Mouse (Mus musculus) bone marrow, adult 2 months (tissue): ENCODE measurements around the gene A430078G23Rik. TPM values are rescaled to one million over a fixed set of nuclear protein-coding genes. Genes with fewer than 3 reads are reported as not detected.
A peak's percentile ranks its signal among the peaks of the same experiment; 100 is the strongest.
"Not testable (repeated sequence)": the region's sequence is repeated elsewhere in the genome, so short reads cannot be mapped to it uniquely, and the experiment has no call there.

Experiments used
- H3K27ac ChIP-seq: fragments of 200-500 bp; 2 replicates; pipeline ENCODE4 v1.5.1; 2012; ENCODE audit warnings: low read depth, mild to moderate bottlenecking, control low read depth, inconsistent platforms, low read length; ENCODE audit not compliant: control insufficient read depth, poor library complexity, insufficient read depth
- H3K4me1 ChIP-seq: fragments of 200-500 bp; 2 replicates; pipeline ENCODE4 v1.6.1; 2011; ENCODE audit warnings: low read length; ENCODE audit not compliant: control insufficient read depth, insufficient read depth
- H3K4me3 ChIP-seq: fragments of 200-500 bp; replicated peaks from 2 replicates; pipeline ENCODE3; 2011; ENCODE audit warnings: mild to moderate bottlenecking, low read depth, low read length, control low read depth; ENCODE audit not compliant: control insufficient read depth
- CTCF ChIP-seq: fragments of 200-500 bp; IDR thresholded peaks from 2 replicates; pipeline ENCODE4 v1.5.1; 2011; ENCODE audit warnings: low read length, control low read depth; ENCODE audit not compliant: control insufficient read depth, insufficient read depth
- POLR2A ChIP-seq: fragments of 200-500 bp; IDR thresholded peaks from 2 replicates; pipeline ENCODE4 v1.6.1; 2011; ENCODE audit warnings: low read depth, mild to moderate bottlenecking, control low read depth, low read length, borderline replicate concordance; ENCODE audit not compliant: control insufficient read depth
- WGBS: fragments of 180-500 bp; shearing (Covaris S2); methylation state at CpG from one replicate; pipeline ENCODE4 v1.1.7; 2018; 5-methylcytosine and 5-hydroxymethylcytosine counted together
- polyA plus RNA-seq: library from polyadenylated mRNA; stranded (reverse); fragments of >200 nt; gene quantifications from 2 replicates; pipeline ENCODE4 v1.2.4, GENCODE M21; 2011; ENCODE audit warnings: low replicate concordance; ENCODE audit not compliant: missing spikeins, insufficient read depth, insufficient read length

The A430078G23Rik gene
- polyA plus RNA-seq, 1 experiment, result 30.1 TPM

DNA sequence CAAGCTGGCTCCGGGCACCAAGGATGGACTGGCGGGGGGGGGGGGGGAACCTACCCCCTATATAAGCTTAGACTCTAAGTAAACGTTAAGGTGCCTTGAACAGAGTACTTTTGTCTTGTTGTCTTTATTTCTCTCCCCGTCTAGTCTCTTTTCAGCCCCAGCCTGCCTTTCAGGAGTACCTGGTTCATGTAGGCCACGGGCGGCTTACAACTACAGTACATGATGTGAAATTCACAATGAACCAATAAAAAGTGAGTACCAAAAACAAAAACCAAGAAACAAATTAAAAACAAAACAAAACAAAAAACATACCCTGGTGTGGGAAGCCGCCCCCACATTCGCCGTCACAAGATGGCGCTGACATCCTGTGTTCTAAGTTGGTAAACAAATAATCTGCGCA is 15.2 kb upstream of the A430078G23Rik start:
- WGBS, result 90% methylated on average over 11 of the region's 11 CpGs
- TF ChIP-seq POLR2A, result no peak
- no peak for TF ChIP-seq CTCF
- H3K4me1 ChIP-seq, result no peaks in the 10 kb centered on the region
- H3K4me3 ChIP-seq, result no peak overlapping the region
- H3K27ac ChIP-seq, result no peak overlapping the region

DNA sequence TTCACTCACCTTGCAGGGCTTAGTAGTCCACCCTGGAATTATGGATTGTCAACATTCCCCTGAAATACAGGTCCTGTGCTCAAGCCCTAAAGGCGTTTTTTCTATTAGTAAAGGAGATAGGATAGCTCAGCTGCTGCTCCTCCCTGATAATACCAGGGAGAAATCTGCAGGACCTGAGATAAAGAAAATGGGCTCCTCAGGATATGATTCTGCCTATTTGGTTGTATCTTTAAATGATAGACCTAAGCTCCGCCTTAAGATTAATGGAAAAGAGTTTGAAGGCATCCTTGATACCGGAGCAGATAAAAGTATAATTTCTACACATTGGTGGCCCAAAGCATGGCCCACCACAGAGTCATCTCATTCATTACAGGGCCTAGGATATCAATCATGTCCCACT is 12.5 kb upstream of the A430078G23Rik start:
- WGBS, result 86% methylated on average over 3 of the region's 3 CpGs

DNA sequence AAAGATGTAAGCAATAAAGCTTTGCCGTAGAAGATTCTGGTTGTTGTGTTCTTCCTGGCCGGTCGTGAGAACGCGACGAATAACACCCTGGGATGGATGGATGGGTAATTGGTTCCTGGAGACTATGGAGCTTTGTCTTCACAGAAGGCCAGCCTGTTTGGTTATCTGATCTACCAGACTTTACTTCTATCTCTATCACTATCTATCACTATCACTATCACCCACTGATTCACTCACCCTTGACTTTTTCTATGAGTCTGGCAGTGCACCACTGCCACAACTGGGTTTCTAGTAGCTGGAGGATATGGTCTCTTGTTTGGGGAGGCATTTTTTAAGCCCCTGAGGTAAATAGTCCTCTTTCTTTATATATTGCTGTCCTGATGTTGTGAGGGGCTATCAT is 7.9 kb upstream of the A430078G23Rik start:
- Histone ChIP-seq H3K27ac (no peak overlapping the region), H3K4me1 (peaks cover 2% of the 10 kb centered on the region; the same call in 1 of the 2 replicates), H3K4me3 (no peak overlapping the region)
- WGBS, result 83% methylated on average over 6 of the region's 6 CpGs
- TF ChIP-seq CTCF, result no peak

More for the DNA sequence above, 12.5 kb upstream of the A430078G23Rik start:
- not testable (repeated sequence) for H3K4me1 ChIP-seq, H3K27ac ChIP-seq, H3K4me3 ChIP-seq

DNA sequence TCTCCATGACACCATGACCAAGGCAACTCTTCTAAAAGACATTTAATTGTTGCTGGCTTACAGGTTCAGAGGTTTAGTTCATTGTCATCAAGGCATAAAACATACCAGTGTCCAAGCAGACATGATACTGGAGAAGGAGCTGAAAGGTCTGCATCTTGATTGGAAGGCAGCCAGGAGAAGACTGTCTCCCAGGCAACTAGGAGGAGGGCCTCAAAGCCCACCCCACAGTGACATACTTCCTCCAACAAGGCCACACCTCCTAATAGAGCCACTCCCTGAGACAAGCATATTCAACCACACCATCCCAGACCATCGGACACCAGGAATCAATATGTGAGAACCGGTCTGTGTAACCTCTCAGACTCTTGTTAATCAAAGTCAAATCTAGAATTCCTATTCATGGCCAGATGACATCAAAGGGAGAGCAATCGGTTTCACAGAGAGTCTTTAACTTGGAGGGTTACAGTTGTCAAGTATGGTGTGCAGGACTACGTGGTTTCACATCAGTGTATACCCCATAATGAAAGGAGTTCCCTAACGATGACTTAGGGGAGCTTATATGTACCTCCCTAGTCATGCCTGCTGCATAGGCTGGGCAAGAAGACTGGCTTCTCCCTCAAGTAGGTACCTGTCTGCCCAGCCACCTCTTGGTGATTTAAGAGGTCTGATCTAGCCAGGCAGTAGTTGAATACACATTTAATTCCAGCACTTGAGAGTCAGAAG is 6.4 kb upstream of the A430078G23Rik start:
- TF ChIP-seq POLR2A, result no peak
- no peak for TF ChIP-seq CTCF

DNA sequence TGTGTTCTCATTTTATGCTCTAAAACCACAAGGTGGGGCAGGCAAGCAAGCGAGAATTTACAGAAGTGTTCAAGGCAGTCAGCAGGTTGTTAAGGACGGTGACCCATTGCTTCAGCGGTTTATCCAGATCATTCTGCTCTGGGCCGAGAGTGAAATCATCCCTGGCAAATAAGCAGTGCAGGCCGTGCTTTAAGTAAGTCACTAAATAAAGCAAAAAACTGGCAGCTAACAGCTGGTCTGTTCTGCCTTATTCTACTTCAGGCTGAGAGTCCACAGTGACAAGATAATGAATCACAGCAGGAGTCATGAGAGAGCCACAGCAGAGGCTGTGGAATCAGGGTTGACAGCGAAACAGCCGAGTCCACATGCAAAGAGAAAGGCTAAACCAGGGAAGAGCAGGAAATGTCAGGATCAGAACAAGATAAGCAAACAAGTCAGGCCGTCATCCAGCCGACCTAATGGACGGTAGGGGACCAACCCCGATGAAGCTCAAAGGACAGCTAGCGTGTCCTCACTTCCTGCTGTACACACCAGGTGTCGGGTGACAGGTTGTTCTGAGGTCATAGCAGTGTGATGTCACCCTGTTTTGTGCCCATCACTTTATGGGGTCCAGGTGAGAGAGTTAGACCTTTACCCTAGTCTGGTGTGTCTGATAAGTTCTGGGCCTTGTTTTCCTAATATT is 4.9 kb upstream of the A430078G23Rik start:
- H3K27ac ChIP-seq, result no peak overlapping the region
- WGBS, result 45% methylated on average over 13 of the region's 13 CpGs
- H3K4me1 ChIP-seq, result peaks cover 4% of the 10 kb centered on the region; the same call in 1 of the 2 replicates
- TF ChIP-seq POLR2A (no peak), CTCF (no peak)
- no peak overlapping the region for H3K4me3 ChIP-seq

More for the DNA sequence above, 6.4 kb upstream of the A430078G23Rik start:
- no peak overlapping the region for H3K27ac ChIP-seq
- no peak overlapping the region for H3K4me3 ChIP-seq
- peaks cover 2% of the 10 kb centered on the region; the same call in 1 of the 2 replicates for H3K4me1 ChIP-seq
- 56% methylated on average over 5 of the region's 5 CpGs for WGBS

DNA sequence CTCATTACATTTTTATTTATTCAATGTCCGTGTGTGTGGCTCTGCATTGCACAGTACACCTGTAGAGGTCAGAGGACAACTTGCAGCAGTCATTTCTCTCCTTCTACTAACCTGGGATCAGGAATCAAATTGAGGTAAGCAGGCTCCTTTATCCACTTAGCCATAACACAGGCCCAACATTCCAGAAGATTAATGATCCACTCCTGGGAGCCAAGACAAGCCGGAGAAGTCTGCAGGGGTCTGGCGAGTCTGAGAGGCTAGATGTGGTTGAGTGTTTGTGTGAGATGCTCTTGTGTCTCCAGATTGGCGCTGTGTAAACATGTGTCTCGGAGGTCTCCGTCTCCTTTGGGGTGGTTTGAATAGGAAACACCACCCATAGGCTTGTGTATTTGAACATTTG is 2.5 kb upstream of the A430078G23Rik start:
- 84% methylated on average over 6 of the region's 6 CpGs for WGBS

DNA sequence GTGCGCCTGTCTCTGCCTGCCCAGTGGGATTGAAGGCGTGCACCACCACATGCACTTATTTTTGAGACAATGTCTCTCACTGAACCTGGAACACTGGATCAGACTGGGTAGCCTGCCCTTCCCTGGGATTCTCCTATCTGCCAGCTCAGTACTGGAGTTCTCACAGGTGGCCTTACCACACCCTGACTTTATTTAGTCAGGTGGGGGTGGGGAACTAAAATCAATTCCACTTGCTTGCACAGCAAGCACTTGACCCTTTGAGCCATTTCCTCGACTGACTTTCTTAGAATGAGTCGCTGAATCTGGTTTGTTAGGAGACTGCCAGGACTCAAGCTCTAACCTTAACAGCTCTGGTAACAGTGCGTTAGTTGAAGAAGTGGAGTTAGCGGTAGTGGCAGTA is 500 bp upstream of the A430078G23Rik start:
- peak overlapping the region; percentile 89 for H3K4me3 ChIP-seq
- H3K27ac ChIP-seq, result peak overlapping the region; percentile 81
- TF ChIP-seq POLR2A, result no peak
- TF ChIP-seq CTCF, result no peak
- WGBS, result 18% methylated on average over 6 of the region's 6 CpGs
- peaks cover 4% of the 10 kb centered on the region; the same call in 1 of the 2 replicates for H3K4me1 ChIP-seq

More for the DNA sequence above, 2.5 kb upstream of the A430078G23Rik start:
- Histone ChIP-seq H3K4me1 (peaks cover 4% of the 10 kb centered on the region; the same call in 1 of the 2 replicates), H3K27ac (no peak overlapping the region), H3K4me3 (no peak overlapping the region)
- TF ChIP-seq POLR2A (no peak), CTCF (no peak)

DNA sequence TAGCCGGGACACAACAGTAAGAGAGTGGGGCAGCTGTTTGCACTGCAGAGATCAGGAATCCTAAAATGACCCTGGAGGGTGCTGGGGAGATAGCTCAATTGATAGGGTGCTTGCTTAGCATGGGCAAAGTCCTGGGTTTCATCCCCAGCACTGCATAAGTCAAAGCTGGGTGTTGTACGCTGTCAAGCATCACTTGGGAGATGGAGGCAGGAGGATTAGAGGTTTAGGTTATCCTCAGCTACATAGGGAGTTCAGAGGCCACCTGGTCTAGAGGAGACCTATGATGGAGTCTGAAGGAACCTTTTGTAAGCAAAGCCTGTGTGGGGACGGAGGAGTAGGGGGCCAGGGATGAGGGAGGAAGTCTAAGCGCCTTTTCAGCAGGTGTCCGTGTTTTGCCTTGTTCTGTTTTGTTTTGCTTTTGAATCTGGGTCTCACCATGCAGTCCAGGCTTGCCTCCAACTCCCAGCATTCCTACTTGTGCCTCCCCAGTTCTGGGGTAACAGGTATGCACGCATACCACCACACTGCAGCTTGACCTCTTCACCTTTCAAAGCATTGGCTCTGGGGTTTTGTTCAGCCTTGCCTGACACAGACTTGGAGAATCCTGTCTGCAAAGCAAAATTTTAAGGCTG is 712 bp downstream of the A430078G23Rik start:
- Histone ChIP-seq H3K4me3 (peak overlapping the region; percentile 89), H3K4me1 (peaks cover 2% of the 10 kb centered on the region; the same call in 1 of the 2 replicates), H3K27ac (peak overlapping the region; percentile 81)
- TF ChIP-seq POLR2A (no peak), CTCF (no peak)
- WGBS, result 4% methylated on average over 6 of the region's 6 CpGs

DNA sequence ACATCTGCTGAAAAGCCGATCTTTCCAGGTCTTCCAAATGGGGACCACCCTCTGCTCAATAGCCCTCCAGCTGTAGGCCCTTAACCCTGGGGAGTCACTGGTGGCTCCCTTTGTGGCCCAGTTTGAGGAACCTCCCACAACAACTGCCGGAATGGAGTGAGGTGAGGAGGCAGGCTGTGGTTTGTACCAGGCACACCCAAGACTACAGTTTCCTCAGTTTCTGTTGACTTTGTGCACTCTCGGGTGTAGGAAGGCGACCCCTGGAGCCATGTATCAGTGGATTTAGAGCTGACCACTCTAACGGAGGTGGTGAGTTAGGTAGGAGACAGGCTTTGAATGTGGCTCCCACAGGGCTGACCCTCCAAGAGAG is 1.2 kb downstream of the A430078G23Rik start:
- peaks cover 2% of the 10 kb centered on the region; the same call in 1 of the 2 replicates for H3K4me1 ChIP-seq
- H3K27ac ChIP-seq, result peak overlapping the region; percentile 81
- WGBS, result 4% methylated on average over 5 of the region's 5 CpGs

More for the DNA sequence above, 1.2 kb downstream of the A430078G23Rik start:
- TF ChIP-seq CTCF (no peak), POLR2A (no peak)
- H3K4me3 ChIP-seq, result peak overlapping the region; percentile 89
